Mouse (Mus musculus): ENCODE results near the gene Abcc4.

GRCm38 (mm10) chr14:118481779-118482178 is 224.2 kb downstream of the Abcc4 start:
- TF ChIP-seq POLR2A (IDR thresholded peaks at IDR 0.05; ENCODE audit: control insufficient read depth, low read depth, low read length) = no peak
- no peak for TF ChIP-seq CTCF (IDR thresholded peaks at IDR 0.05; ENCODE audit: control insufficient read depth, insufficient read depth, insufficient replicate concordance, low read depth, low read length)

Measured in testis, adult 2 months (tissue).